Mouse (Mus musculus): ENCODE measurements at regions not wholly inside any gene's neighbourhood (a gene's known extent, or its start where the extent isn't known, plus 50 kb on each side); places are given as distances from the start of the nearest gene placed in this dataset.
"Not testable (repeated sequence)": the region's sequence is repeated elsewhere in the genome, so short reads cannot be mapped to it uniquely, and the experiment has no call there.

GRCm38 (mm10) chr19:54151766-54152165, 107.8 kb downstream of the Adra2a start:
- not testable (repeated sequence) for H3K4me3 ChIP-seq; H3K4me2 ChIP-seq; H3K9ac ChIP-seq; H3K36me3 ChIP-seq; H3K27ac ChIP-seq (replicated peaks); H3K4me1 ChIP-seq (replicated peaks); H3K27me3 ChIP-seq; H3K9me3 ChIP-seq; ATAC-seq (ENCODE audit: low FRiP score, low read depth)
- 95% methylated on average over 1 of the region's 1 CpGs for WGBS

DNA sequence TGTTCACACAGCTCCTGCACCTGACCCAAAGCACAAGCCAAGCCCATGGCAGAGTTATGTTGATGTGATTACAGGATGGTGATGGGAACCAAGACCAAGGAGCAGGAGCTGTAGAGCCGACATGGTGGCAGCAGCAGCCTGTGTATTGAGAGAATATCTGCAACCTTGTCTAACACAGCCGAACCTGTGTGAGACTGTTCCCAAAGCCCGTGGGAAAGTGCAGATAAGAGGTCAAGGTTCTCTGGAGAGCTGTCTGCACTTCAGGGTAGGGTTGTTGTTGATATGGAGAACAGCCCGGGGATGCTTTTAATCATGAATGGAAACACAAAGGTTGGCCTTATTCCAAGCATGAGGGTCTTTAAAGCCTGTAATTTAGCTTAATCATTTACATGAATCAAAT, 110.4 kb downstream of the Adra2a start:
- ATAC-seq (ENCODE audit: low FRiP score, low read depth), result no peak
- Histone ChIP-seq H3K27ac (replicated peaks) (no peak overlapping the region), H3K36me3 (no peaks in the 10 kb centered on the region), H3K9ac (no peak overlapping the region), H3K4me3 (no peak overlapping the region), H3K9me3 (no peaks in the 10 kb centered on the region), H3K4me1 (replicated peaks) (no peaks in the 10 kb centered on the region), H3K27me3 (no peaks in the 10 kb centered on the region), H3K4me2 (no peak overlapping the region)
- 75% methylated on average over 4 of the region's 4 CpGs for WGBS

DNA sequence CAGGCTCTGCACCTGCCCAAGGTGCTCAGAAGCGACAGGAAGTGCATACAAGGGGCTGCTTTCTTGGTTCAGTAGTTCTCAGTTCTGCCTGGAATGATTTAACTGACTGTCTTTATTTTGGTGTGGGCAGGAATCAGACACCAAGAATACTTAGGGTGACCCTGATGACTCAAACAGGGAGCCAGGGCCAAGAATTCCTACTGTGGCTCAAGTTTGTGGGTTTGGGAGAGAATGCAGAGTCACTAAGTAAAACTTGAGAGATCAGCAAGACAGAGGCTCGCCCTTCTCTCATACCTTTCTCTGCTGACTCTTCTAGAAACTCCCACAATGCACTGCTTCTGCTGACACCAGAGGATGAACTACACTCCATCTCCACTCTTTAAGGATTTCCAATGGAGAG, 126.4 kb downstream of the Adra2a start:
- peaks cover 6% of the 10 kb centered on the region; the same call in 1 of the 2 replicates for H3K4me1 ChIP-seq (replicated peaks)
- no peak overlapping the region for H3K27ac ChIP-seq (replicated peaks)
- WGBS, result 55% methylated on average over 2 of the region's 2 CpGs
- H3K9ac ChIP-seq, result no peak overlapping the region
- H3K9me3 ChIP-seq, result no peaks in the 10 kb centered on the region
- ATAC-seq (ENCODE audit: low FRiP score, low read depth), result no peak
- no peak overlapping the region for H3K4me3 ChIP-seq
- H3K27me3 ChIP-seq, result no peaks in the 10 kb centered on the region
- H3K36me3 ChIP-seq, result no peaks in the 10 kb centered on the region
- no peak overlapping the region for H3K4me2 ChIP-seq

DNA sequence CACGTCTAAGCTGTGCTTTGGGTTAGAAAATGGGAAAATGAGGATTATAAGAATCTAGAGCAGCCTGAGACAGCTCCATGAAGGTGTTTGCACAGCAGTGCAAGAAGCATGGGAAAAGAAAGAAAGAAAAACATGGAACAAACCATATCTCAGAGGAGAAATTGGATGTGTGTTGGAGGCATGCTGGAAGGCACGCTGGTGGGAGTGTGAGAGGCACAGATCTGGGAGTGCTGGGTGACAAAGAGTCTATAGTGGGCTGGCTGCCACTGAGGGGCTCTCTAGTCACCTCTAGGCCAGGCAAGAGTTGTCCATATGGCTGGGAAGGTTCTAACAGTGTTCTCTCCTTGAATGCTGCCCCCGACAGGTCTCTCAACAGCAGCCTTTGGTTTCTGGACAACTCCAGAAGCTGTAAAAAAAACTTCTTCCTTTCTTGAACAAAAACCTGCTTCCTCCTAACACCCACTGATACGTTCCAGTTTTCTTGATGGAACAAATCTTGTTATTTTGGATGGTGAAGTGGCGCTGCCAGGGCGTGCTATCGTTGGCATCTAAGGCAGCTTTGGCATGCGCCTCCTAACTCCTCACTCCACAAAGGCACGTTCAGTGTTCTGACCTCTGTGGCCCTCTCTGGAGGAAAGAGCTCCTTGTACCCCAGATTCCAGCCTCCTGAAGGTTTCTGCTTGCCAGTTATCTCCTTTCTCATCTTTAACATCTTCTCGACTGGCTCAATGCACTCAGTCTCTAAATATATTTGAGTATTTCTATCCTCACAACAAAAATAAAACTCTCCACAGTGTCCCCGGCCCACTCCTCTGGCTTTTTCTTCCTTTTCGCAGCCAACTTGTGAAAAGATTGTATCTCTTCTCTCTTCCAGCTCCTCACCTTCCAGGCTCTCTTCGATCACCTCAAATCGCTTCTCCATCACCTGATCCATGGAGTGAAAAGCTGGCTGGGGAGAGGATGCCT, 130.4 kb downstream of the Adra2a start:
- H3K36me3 ChIP-seq, result no peaks in the 10 kb centered on the region
- no peak for ATAC-seq (ENCODE audit: low FRiP score, low read depth)
- H3K4me3 ChIP-seq, result no peak overlapping the region
- no peak overlapping the region for H3K4me2 ChIP-seq
- no peak overlapping the region for H3K27ac ChIP-seq (replicated peaks)
- no peak overlapping the region for H3K9ac ChIP-seq
- H3K4me1 ChIP-seq (replicated peaks), result peaks cover 6% of the 10 kb centered on the region; the same call in 1 of the 2 replicates
- H3K27me3 ChIP-seq, result no peaks in the 10 kb centered on the region
- WGBS, result 86% methylated on average over 14 of the region's 14 CpGs
- no peaks in the 10 kb centered on the region for H3K9me3 ChIP-seq

DNA sequence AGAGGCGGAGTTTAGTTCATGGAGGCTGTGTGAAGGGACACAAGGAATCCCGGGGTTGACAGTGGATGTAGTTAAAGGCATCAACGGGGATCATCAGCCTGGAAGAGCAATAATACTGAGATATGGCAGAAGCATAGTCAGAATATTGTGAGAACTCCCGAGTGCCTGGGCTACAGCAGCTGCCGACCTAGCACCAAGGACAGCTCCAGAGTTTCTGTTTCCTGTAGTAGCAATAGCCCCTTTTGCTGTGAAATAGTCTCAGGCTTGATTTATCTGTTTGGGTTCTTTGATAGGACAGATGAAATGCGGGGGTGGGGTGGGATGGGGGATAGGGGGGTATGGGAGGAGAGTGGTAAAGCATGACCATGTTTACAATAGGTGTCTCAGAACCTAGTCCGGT, 131.8 kb downstream of the Adra2a start:
- H3K27me3 ChIP-seq, result no peaks in the 10 kb centered on the region
- no peaks in the 10 kb centered on the region for H3K36me3 ChIP-seq
- H3K9ac ChIP-seq, result no peak overlapping the region
- peaks cover 4% of the 10 kb centered on the region; the same call in 1 of the 2 replicates for H3K4me1 ChIP-seq (replicated peaks)
- WGBS, result 52% methylated on average over 7 of the region's 7 CpGs
- no peaks in the 10 kb centered on the region for H3K9me3 ChIP-seq
- no peak overlapping the region for H3K27ac ChIP-seq (replicated peaks)
- H3K4me3 ChIP-seq, result no peak overlapping the region
- no peak for ATAC-seq (ENCODE audit: low FRiP score, low read depth)
- no peak overlapping the region for H3K4me2 ChIP-seq

DNA sequence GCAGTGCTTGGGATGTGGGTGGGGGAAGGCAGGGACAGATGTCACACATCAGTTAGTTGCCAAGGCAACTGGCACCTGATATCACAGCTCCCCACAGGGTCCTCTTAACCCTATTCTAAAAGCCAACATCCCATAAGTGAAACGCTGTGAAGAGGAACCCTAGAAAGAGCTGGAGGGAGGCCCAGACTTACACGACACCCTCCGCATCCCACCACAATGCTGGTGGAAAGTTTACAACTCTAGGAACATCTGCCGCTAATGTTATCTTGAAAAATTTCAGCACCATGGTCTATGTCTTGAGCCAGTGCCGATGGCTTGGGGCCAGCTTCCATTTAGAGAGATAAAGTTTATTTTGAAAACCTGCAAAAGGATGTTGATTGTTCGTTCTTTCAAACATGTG, 133.5 kb downstream of the Adra2a start:
- Histone ChIP-seq H3K4me3 (no peak overlapping the region), H3K36me3 (no peaks in the 10 kb centered on the region), H3K4me2 (no peak overlapping the region), H3K27ac (replicated peaks) (no peak overlapping the region), H3K4me1 (replicated peaks) (no peaks in the 10 kb centered on the region), H3K9ac (no peak overlapping the region), H3K9me3 (no peaks in the 10 kb centered on the region), H3K27me3 (no peaks in the 10 kb centered on the region)
- 82% methylated on average over 6 of the region's 6 CpGs for WGBS
- no peak for ATAC-seq (ENCODE audit: low FRiP score, low read depth)

- H3K9me3 ChIP-seq, result no peaks in the 10 kb centered on the region
- H3K4me2 ChIP-seq, result no peak overlapping the region
- no peaks in the 10 kb centered on the region for H3K36me3 ChIP-seq
- H3K27me3 ChIP-seq, result no peaks in the 10 kb centered on the region
- H3K4me1 ChIP-seq (replicated peaks), result peaks cover 6% of the 10 kb centered on the region
- ATAC-seq (ENCODE audit: low FRiP score, low read depth), result no peak
- H3K4me3 ChIP-seq, result no peak overlapping the region
- no peak overlapping the region for H3K27ac ChIP-seq (replicated peaks)
- H3K9ac ChIP-seq, result no peak overlapping the region
- WGBS, result 78% methylated on average over 6 of the region's 6 CpGs
Observed at GRCm38 (mm10) chr19:54200407-54200806, 156.5 kb downstream of the Adra2a start.

DNA sequence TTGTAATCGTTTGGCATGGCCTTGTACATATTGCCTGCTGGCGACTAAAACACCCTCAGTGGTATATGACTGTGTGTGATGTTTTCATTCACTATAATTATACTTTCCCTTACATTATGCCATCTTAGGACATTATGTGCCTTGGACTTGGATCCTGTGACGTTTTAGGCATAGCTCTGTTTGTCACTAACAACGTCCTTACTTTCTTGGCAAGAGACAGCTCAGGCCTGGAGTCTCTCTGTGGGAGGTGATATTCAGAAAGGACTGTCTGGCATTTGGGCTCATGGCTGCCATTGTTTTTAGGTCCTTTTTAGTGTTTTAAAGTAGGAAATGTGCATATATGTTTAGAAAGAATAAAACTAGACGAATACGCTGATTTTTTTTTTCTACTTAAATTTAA, 158.5 kb downstream of the Adra2a start:
- H3K9me3 ChIP-seq, result no peaks in the 10 kb centered on the region
- H3K27me3 ChIP-seq, result no peaks in the 10 kb centered on the region
- H3K4me3 ChIP-seq, result no peak overlapping the region
- no peak overlapping the region for H3K27ac ChIP-seq (replicated peaks)
- H3K36me3 ChIP-seq, result no peaks in the 10 kb centered on the region
- 62% methylated on average over 6 of the region's 6 CpGs for WGBS
- H3K9ac ChIP-seq, result no peak overlapping the region
- no peaks in the 10 kb centered on the region for H3K4me1 ChIP-seq (replicated peaks)
- no peak overlapping the region for H3K4me2 ChIP-seq
- no peak for ATAC-seq (ENCODE audit: low FRiP score, low read depth)

GRCm38 (mm10) chr19:54206819-54207218, 162.9 kb downstream of the Adra2a start:
- 80% methylated on average over 6 of the region's 6 CpGs for WGBS

DNA sequence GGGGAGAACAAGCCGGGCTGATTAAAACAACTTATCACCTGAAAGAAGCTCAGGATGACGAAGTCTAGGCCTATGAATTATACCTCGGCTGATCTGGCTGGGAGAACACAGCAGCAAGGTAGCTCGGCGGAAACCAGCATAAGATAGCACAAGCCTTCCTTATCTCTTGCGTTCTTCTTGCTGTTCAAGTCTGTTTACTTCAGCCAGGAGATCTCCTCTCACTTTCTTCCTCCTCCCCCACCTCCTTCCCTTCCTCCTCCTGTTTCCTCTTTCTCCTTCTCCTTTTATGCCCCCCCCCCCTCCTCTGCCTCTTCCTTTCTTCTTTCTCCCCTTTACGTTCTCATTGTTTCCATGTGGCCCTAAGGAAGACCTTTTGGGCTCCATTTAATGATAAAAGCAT, 168.2 kb downstream of the Adra2a start:
- Histone ChIP-seq H3K4me2 (no peak overlapping the region), H3K36me3 (no peaks in the 10 kb centered on the region), H3K9me3 (no peaks in the 10 kb centered on the region), H3K4me1 (replicated peaks) (no peaks in the 10 kb centered on the region), H3K9ac (no peak overlapping the region), H3K4me3 (no peak overlapping the region), H3K27me3 (no peaks in the 10 kb centered on the region), H3K27ac (replicated peaks) (no peak overlapping the region)
- ATAC-seq (ENCODE audit: low FRiP score, low read depth), result no peak
- 81% methylated on average over 7 of the region's 7 CpGs for WGBS

More at GRCm38 (mm10) chr19:54206819-54207218, 162.9 kb downstream of the Adra2a start:
- ATAC-seq (ENCODE audit: low FRiP score, low read depth), result no peak
- Histone ChIP-seq H3K27ac (replicated peaks) (no peak overlapping the region), H3K36me3 (no peaks in the 10 kb centered on the region), H3K27me3 (no peaks in the 10 kb centered on the region), H3K4me2 (no peak overlapping the region), H3K4me1 (replicated peaks) (no peaks in the 10 kb centered on the region), H3K9me3 (no peaks in the 10 kb centered on the region), H3K4me3 (no peak overlapping the region), H3K9ac (no peak overlapping the region)

GRCm38 (mm10) chr19:54244176-54244575, 200.2 kb downstream of the Adra2a start:
- H3K27me3 ChIP-seq, result no peaks in the 10 kb centered on the region
- no peak overlapping the region for H3K27ac ChIP-seq (replicated peaks)
- H3K36me3 ChIP-seq, result no peaks in the 10 kb centered on the region
- no peak for ATAC-seq (ENCODE audit: low FRiP score, low read depth)
- H3K9me3 ChIP-seq, result no peaks in the 10 kb centered on the region
- H3K9ac ChIP-seq, result no peak overlapping the region
- WGBS, result 68% methylated on average over 6 of the region's 6 CpGs
- H3K4me3 ChIP-seq, result no peak overlapping the region
- H3K4me2 ChIP-seq, result no peak overlapping the region
- H3K4me1 ChIP-seq (replicated peaks), result 0 out of 2 replicates have a peak, but pooled peaks cover 6% of the 10 kb centered on the region

DNA sequence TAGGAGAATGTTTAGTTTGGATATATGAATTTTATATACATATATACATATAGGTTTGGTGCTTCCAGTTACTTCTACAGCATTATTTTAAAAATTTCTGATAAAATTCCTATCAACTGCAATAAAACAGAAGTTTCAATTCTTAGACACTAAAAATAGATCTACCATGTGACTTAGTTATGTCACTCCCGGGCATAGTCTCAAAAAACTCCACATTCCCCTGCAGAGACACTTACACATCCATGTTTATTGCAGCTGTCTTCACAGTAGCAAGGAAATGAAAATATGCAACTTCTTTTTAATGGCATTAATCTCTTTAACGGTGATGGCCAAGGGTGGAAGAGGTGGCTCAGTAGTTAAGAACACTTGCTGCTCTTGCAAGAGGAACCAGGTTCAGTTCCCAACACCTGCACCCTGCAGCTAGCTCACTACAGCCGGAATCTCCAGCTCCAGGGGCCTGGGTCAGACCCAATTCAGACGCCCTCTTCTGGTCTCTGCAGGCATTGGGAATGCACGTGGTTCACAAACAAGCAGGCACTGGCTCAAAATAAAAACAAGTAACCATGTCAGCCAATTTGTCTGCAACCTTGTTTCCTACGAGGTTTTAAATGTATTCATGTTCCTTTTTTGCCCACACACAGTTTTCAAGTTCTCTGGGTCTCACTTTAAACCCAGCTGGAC, 204.4 kb downstream of the Adra2a start:
- no peak for ATAC-seq (ENCODE audit: low FRiP score, low read depth)
- H3K9me3 ChIP-seq, result no peaks in the 10 kb centered on the region
- no peak overlapping the region for H3K4me2 ChIP-seq
- H3K27me3 ChIP-seq, result no peaks in the 10 kb centered on the region
- H3K4me1 ChIP-seq (replicated peaks), result 0 out of 2 replicates have a peak, but pooled peaks cover 6% of the 10 kb centered on the region
- no peaks in the 10 kb centered on the region for H3K36me3 ChIP-seq
- 25% methylated on average over 6 of the region's 6 CpGs for WGBS
- no peak overlapping the region for H3K27ac ChIP-seq (replicated peaks)
- H3K9ac ChIP-seq, result no peak overlapping the region
- H3K4me3 ChIP-seq, result no peak overlapping the region
